Mouse (Mus musculus) CH12.LX (cell line): ENCODE measurements around the gene Tbc1d22a. TPM values are rescaled to one million over a fixed set of nuclear protein-coding genes. Genes with fewer than 3 reads are reported as not detected.

Source experiments
- DNase-seq: peaks from one replicate; pipeline ENCODE4 v3.0.0-alpha.2; 2013; ENCODE audit errors: extremely low read depth
- H3K27ac ChIP-seq: 2 replicates; pipeline ENCODE4 v1.5.1; 2012; ENCODE audit warnings: low read depth, mild to moderate bottlenecking, control low read depth, moderate library complexity; ENCODE audit not compliant: insufficient read depth
- H3K27me3 ChIP-seq: replicated peaks from 2 replicates; pipeline ENCODE3; 2012; ENCODE audit warnings: inconsistent platforms
- H3K36me3 ChIP-seq, 2 experiments: replicated peaks in 1 of 2; 2 replicates each; pipeline versions ENCODE3 to v1.6.1; 2012; ENCODE audit warnings: inconsistent platforms in 1 of 2, low read length in 1 of 2, mild to moderate bottlenecking in 1 of 2, mixed read lengths in 1 of 2, moderate library complexity in 1 of 2; ENCODE audit not compliant: control insufficient read depth in 1 of 2, insufficient read depth in 1 of 2
- H3K4me1 ChIP-seq, 2 experiments: 2 replicates each; pipeline ENCODE4 v1.6.1; 2012; ENCODE audit warnings: inconsistent platforms in 1 of 2, moderate library complexity in 1 of 2; ENCODE audit not compliant: insufficient read depth in 2 of 2, control insufficient read depth in 1 of 2
- H3K4me2 ChIP-seq: 2 replicates; pipeline ENCODE4 v1.6.1; 2012; ENCODE audit warnings: low read depth, mild to moderate bottlenecking, control low read depth; ENCODE audit not compliant: poor library complexity, insufficient read depth, severe bottlenecking
- H3K4me3 ChIP-seq, 3 experiments: fragments of 150-350 bp in 1 of 3; sonication (generic) in 1 of 3; replicated peaks in 1 of 3; 2 replicates each; pipeline versions ENCODE3 to v1.5.1; 2011 to 2012; ENCODE audit warnings: low read depth in 2 of 3, low read length in 2 of 3, mild to moderate bottlenecking in 2 of 3, moderate library complexity in 2 of 3, control low read depth in 1 of 3, improper control_type of control experiment in 1 of 3, inconsistent platforms in 1 of 3, mixed read lengths in 1 of 3; ENCODE audit not compliant: poor library complexity in 1 of 3
- H3K79me2 ChIP-seq: replicated peaks from 2 replicates; pipeline ENCODE4 v1.6.1; 2012; ENCODE audit warnings: mild to moderate bottlenecking, moderate library complexity; ENCODE audit not compliant: control insufficient read depth, poor library complexity, insufficient read depth, severe bottlenecking; ENCODE audit errors: extremely low read depth
- H3K9ac ChIP-seq: 2 replicates; pipeline ENCODE4 v1.6.1; 2012; ENCODE audit warnings: low read depth, mild to moderate bottlenecking, control low read depth, moderate library complexity; ENCODE audit not compliant: insufficient read depth
- H3K9me3 ChIP-seq: replicated peaks from 2 replicates; pipeline ENCODE3; 2012; ENCODE audit warnings: low read length, inconsistent platforms, mixed read lengths
- CHD2 ChIP-seq: IDR thresholded peaks from 2 replicates; pipeline ENCODE4 v1.6.1; 2011; ENCODE audit warnings: low read length, improper control_type of control experiment
- E2F4 ChIP-seq: IDR thresholded peaks from 2 replicates; pipeline ENCODE4 v1.6.1; 2011; ENCODE audit warnings: low read depth, low read length, improper control_type of control experiment; ENCODE audit not compliant: insufficient replicate concordance
- ELF1 ChIP-seq: IDR thresholded peaks from 2 replicates; pipeline ENCODE4 v1.6.1; 2014; ENCODE audit warnings: low read depth, mild to moderate bottlenecking, inconsistent platforms, low read length, improper control_type of control experiment
- EP300 ChIP-seq: IDR thresholded peaks from 2 replicates; pipeline ENCODE4 v1.6.1; 2011; ENCODE audit warnings: low read length, improper control_type of control experiment
- ETS1 ChIP-seq: conservative IDR thresholded peaks from 2 replicates; pipeline ENCODE4 v1.6.1; 2012; ENCODE audit warnings: low read depth, mild to moderate bottlenecking, inconsistent platforms, low read length, improper control_type of control experiment, moderate library complexity
- HCFC1 ChIP-seq: IDR thresholded peaks from 2 replicates; pipeline ENCODE4 v1.6.1; 2012; ENCODE audit warnings: low read depth, mild to moderate bottlenecking, inconsistent platforms, low read length, improper control_type of control experiment
- IRF4 ChIP-seq: IDR thresholded peaks from 2 replicates; pipeline ENCODE4 v1.6.1; 2014; ENCODE audit warnings: low read depth, mild to moderate bottlenecking, inconsistent platforms, low read length, improper control_type of control experiment
- JUN ChIP-seq: IDR thresholded peaks from 2 replicates; pipeline ENCODE4 v1.6.1; 2011; ENCODE audit warnings: low read depth, mild to moderate bottlenecking, low read length, improper control_type of control experiment, moderate library complexity; ENCODE audit not compliant: insufficient read depth
- JUND ChIP-seq: conservative IDR thresholded peaks from 2 replicates; pipeline ENCODE4 v1.6.1; 2011; ENCODE audit warnings: low read depth, low read length, improper control_type of control experiment
- KAT2A ChIP-seq: IDR thresholded peaks from 2 replicates; pipeline ENCODE4 v1.6.1; 2012; ENCODE audit warnings: low read length, improper control_type of control experiment, inconsistent platforms; ENCODE audit not compliant: insufficient replicate concordance
- MAFK ChIP-seq: IDR thresholded peaks from 2 replicates; pipeline ENCODE4 v1.6.1; 2011; ENCODE audit warnings: low read length, improper control_type of control experiment; ENCODE audit not compliant: insufficient replicate concordance
- MAX ChIP-seq: IDR thresholded peaks from 2 replicates; pipeline ENCODE4 v1.6.1; 2011; ENCODE audit warnings: low read length, improper control_type of control experiment
- MEF2A ChIP-seq: IDR thresholded peaks from 2 replicates; pipeline ENCODE4 v1.6.1; 2014; ENCODE audit warnings: low read depth, mild to moderate bottlenecking, inconsistent platforms, low read length, improper control_type of control experiment, borderline replicate concordance
- NELFE ChIP-seq: IDR thresholded peaks from 2 replicates; pipeline ENCODE4 v1.6.1; 2011; ENCODE audit warnings: low read depth, low read length, improper control_type of control experiment
- NRF1 ChIP-seq: IDR thresholded peaks from 2 replicates; pipeline ENCODE4 v1.6.1; 2014; ENCODE audit warnings: low read depth, mild to moderate bottlenecking, inconsistent platforms, low read length, improper control_type of control experiment, moderate library complexity
- POLR2AphosphoS2 ChIP-seq: IDR thresholded peaks from 2 replicates; pipeline ENCODE4 v1.6.1; 2011; ENCODE audit warnings: low read depth, low read length, improper control_type of control experiment
- RAD21 ChIP-seq: IDR thresholded peaks from 2 replicates; pipeline ENCODE4 v1.6.1; 2011; ENCODE audit warnings: low read depth, mild to moderate bottlenecking, low read length, improper control_type of control experiment, moderate library complexity
- RCOR1 ChIP-seq: conservative IDR thresholded peaks from 2 replicates; pipeline ENCODE4 v1.6.1; 2012; ENCODE audit warnings: low read depth, mild to moderate bottlenecking, inconsistent platforms, low read length, improper control_type of control experiment
- SIN3A ChIP-seq: IDR thresholded peaks from 2 replicates; pipeline ENCODE4 v1.6.1; 2012; ENCODE audit warnings: low read length, improper control_type of control experiment, inconsistent platforms
- SMC3 ChIP-seq: IDR thresholded peaks from 2 replicates; pipeline ENCODE4 v1.6.1; 2011; ENCODE audit warnings: low read depth, low read length, improper control_type of control experiment
- TBP ChIP-seq: conservative IDR thresholded peaks from 2 replicates; pipeline ENCODE4 v1.6.1; 2011; ENCODE audit warnings: low read depth, low read length, improper control_type of control experiment
- TCF12 ChIP-seq: IDR thresholded peaks from 2 replicates; pipeline ENCODE4 v1.6.1; 2014; ENCODE audit warnings: low read depth, mild to moderate bottlenecking, inconsistent platforms, low read length, improper control_type of control experiment
- UBTF ChIP-seq: IDR thresholded peaks from 2 replicates; pipeline ENCODE4 v1.6.1; 2012; ENCODE audit warnings: low read depth, mild to moderate bottlenecking, inconsistent platforms, low read length, improper control_type of control experiment, moderate library complexity
- USF1 ChIP-seq: IDR thresholded peaks from 2 replicates; pipeline ENCODE4 v1.6.1; 2014; ENCODE audit warnings: low read depth, mild to moderate bottlenecking, inconsistent platforms, low read length, improper control_type of control experiment
- USF2 ChIP-seq: conservative IDR thresholded peaks from 2 replicates; pipeline ENCODE4 v1.6.1; 2011; ENCODE audit warnings: low read depth, low read length, improper control_type of control experiment
- ZC3H11A ChIP-seq: IDR thresholded peaks from 2 replicates; pipeline ENCODE4 v1.6.1; 2012; ENCODE audit warnings: low read depth, mild to moderate bottlenecking, inconsistent platforms, low read length, improper control_type of control experiment
- ZKSCAN1 ChIP-seq: IDR thresholded peaks from 2 replicates; pipeline ENCODE4 v1.6.1; 2012; ENCODE audit warnings: low read depth, inconsistent platforms, low read length, improper control_type of control experiment, borderline replicate concordance
- ZMIZ1 ChIP-seq: IDR thresholded peaks from 2 replicates; pipeline ENCODE4 v1.6.1; 2012; ENCODE audit warnings: low read depth, mild to moderate bottlenecking, inconsistent platforms, low read length, improper control_type of control experiment
- ZNF384 ChIP-seq: IDR thresholded peaks from 2 replicates; pipeline ENCODE4 v1.6.1; 2012; ENCODE audit warnings: low read depth, low read length, improper control_type of control experiment, inconsistent platforms
- dilution Hi-C: fragments of 300-500 bp; cut with MboI; formaldehyde crosslinking; loops from 2 replicates; pipeline ENCODE4 v1.14.3; 2020; ENCODE audit warnings: low sequenced_read_pairs; ENCODE audit not compliant: extremely low pct_unique_long_range_greater_than_20kb, extremely low pct_ligation_motif_present
- in situ Hi-C: fragments of 300-500 bp; cut with MboI; formaldehyde crosslinking; loops from 3 replicates; pipeline ENCODE4 v1.14.3; 2019; ENCODE audit warnings: low sequenced_read_pairs, low pct_ligation_motif_present, low pct_unique_long_range_greater_than_20kb, mixed read lengths
- polyA plus RNA-seq: library from polyadenylated mRNA; unstranded; fragments of >175 nt; gene quantifications from 2 replicates; pipeline ENCODE4 v1.2.1, GENCODE M21; 2012; ENCODE audit warnings: low read depth; ENCODE audit not compliant: insufficient read length
- total RNA-seq, 2 experiments: library from RNA; depleted of rRNA; stranded (reverse); fragments of 300-350 nt in 1 of 2; fragments of >200 nt in 1 of 2; gene quantifications; 2 replicates each; pipeline ENCODE4 v1.2.3; 2012 to 2014

Gene Tbc1d22a
- total and polyA plus RNA-seq, 3 experiments = 17.6 to 20.2 (median 19.4) TPM

DNA sequence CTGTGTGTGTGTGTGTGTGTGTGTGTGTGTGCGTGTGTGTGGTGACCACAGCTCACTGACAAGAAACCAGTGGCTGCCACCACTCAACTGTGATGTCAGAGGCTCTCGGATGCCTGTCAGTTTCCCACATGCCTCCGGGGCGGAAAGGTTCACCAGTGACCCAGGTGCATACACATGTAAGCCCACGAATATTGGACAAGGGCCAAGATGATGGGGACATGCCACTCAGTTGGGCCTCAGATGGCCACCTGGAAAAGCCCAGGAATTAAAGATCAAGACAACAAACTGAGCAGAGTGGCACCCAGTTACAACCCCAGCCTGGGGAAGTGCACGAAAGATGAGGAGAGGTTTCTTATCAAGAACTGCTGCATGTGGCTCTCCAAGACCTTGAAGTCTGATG, 41.7 kb upstream of the Tbc1d22a start:
- peaks cover 35 to 58% of the 10 kb centered on the region in 2 experiments for H3K4me1 ChIP-seq
- DNase-seq = no peak
- peaks cover 35% of the 10 kb centered on the region for H3K27me3 ChIP-seq
- H3K79me2 ChIP-seq = 0 out of 2 replicates have a peak, but pooled peaks cover 3% of the 10 kb centered on the region
- peak overlapping the region in 1 of 3 experiments; percentile 2 for H3K4me3 ChIP-seq
- no peaks in the 10 kb centered on the region for H3K36me3 ChIP-seq
- dilution Hi-C loops (no loop called here), in situ Hi-C loops (no loop called here)
- H3K9me3 ChIP-seq = no peaks in the 10 kb centered on the region
- H3K27ac ChIP-seq = peak overlapping the region; percentile 62
- TF ChIP-seq TCF12 = 0 out of 2 replicates have a peak, but pooled peaks have one; percentile 19
- TF ChIP-seq ETS1 = no peak
- TF ChIP-seq ELF1 = no peak
- no peak for TF ChIP-seq USF1
- no peak for TF ChIP-seq UBTF
- H3K9ac ChIP-seq = no peak overlapping the region
- H3K4me2 ChIP-seq = peak overlapping the region; percentile 80

DNA sequence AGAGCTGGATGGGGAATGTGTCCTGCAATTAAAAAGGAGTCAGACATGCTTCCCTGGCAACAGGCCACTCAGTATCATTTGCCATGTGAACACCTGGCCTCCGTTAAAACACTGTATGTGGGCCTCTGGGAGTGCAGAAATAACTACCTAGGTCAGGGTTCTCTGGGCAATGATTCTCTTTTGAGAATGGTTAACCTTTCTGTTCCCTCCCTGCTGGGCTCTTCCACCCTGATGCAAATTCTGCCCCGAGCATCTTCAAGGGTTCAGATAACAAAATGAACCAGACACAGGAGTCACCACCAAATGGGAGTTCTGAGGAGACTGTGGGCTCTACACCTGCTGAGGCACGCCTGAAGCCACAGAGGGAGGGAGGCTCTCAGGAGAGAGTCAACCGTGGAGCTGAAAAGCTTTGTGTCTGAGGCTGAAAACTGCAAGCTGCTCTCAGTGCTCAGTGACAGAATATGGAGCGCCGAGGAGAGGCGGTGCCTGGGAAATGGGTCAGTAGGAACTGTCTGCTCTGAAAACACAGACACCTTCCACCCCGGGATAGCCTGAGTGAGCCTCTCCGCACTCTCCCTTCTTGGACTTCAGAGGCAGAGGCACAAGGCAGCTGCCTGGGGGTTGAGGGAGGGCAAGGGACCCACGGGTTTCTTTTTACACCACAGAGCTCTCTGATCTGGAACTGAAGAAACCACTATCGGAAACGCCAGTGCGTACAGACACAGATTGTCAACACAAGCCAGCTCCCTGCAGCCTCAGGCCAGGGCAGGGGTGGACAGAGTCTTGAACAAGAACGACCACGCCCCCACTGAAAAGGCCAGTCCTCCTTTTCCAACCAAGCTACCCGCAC, 40.9 kb upstream of the Tbc1d22a start:
- in situ Hi-C loops = no loop called here
- dilution Hi-C loops = no loop called here
- Histone ChIP-seq H3K4me1 (peaks cover 31 to 59% of the 10 kb centered on the region in 2 experiments), H3K36me3 (no peaks in the 10 kb centered on the region), H3K4me3 (peak overlapping the region in 1 of 3 experiments; percentile 2), H3K4me2 (peak overlapping the region; percentile 80), H3K9ac (no peak overlapping the region), H3K79me2 (0 out of 2 replicates have a peak, but pooled peaks cover 3% of the 10 kb centered on the region), H3K9me3 (no peaks in the 10 kb centered on the region), H3K27ac (peak overlapping the region; percentile 62), H3K27me3 (peaks cover 33% of the 10 kb centered on the region)
- peak; percentile 77 for DNase-seq
- TF ChIP-seq ZMIZ1 = 0 out of 2 replicates have a peak, but pooled peaks have one; percentile 42
- peak; percentile 73 for TF ChIP-seq EP300
- peak; percentile 65; the same call in 1 of the 2 replicates for TF ChIP-seq UBTF
- no peak for TF ChIP-seq ZKSCAN1
- peak; percentile 59; the same call in 1 of the 2 replicates for TF ChIP-seq MAFK
- TF ChIP-seq USF1 = no peak
- TF ChIP-seq MAX = peak; percentile 57; the same call in 1 of the 2 replicates
- no peak for TF ChIP-seq JUND
- peak; percentile 44; the same call in 1 of the 2 replicates for TF ChIP-seq RCOR1
- TF ChIP-seq NRF1 = no peak
- TF ChIP-seq ZC3H11A = no peak
- TF ChIP-seq USF2 = no peak
- TF ChIP-seq TBP = no peak
- peak; percentile 74 for TF ChIP-seq IRF4
- 0 out of 2 replicates have a peak, but pooled peaks have one; percentile 50 for TF ChIP-seq CHD2
- TF ChIP-seq E2F4 = no peak
- TF ChIP-seq SIN3A = peak; percentile 80
- TF ChIP-seq KAT2A = no peak
- no peak for TF ChIP-seq RAD21
- peak; percentile 85 for TF ChIP-seq TCF12
- TF ChIP-seq MEF2A = peak; percentile 77
- no peak for TF ChIP-seq JUN
- TF ChIP-seq NELFE = no peak
- no peak for TF ChIP-seq POLR2AphosphoS2
- TF ChIP-seq SMC3 = no peak
- TF ChIP-seq ZNF384 = no peak
- TF ChIP-seq HCFC1 = no peak; the same call in 1 of the 2 replicates
